In the genomic region with DNA sequence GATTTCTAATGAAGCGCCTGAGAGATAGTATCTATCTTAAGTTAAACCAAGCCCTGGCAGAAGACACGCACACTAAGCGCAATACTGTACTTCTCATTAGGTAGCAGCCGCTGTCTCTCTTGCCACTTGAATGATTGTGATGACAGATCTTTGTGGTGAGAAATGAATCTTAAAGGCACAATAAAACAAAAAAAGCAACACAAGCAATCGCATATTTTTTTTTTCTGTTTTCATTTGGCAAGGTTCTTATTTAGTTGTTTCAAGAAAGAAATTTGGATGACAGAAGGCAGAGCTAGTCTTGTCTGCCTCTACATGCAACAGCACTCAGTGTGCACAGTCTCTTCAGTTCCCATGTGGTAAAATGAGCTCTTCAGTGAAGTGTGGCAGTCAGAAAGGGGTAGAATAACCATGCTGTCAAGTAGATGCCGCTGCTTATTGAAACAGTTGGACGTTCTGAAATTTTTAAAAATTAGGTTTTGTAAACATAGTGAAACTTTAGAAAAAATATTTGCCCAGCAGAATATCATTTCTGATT, we compare ENCODE assay signal across 16 mouse cellular contexts.
"Had no signal": no experiment of that assay in that cellular context is flagged by ENCODE, and none has a peak within 500 bp of the region (broad histone marks: within the 10 kb centered on the region; RNA-seq: fewer than 3 reads in every experiment).

No protein-coding gene starts in this region.

- DNase-seq: kidney, postnatal 10 days; kidney, postnatal 36 days; left cerebral cortex, postnatal 4 days; liver, postnatal 0 days; lung, embryonic 14.5 days; thymus, adult 18-20 months; thymus, postnatal 36 days had no signal

- H3K4me3 ChIP-seq: limb, embryonic 12.5 days; limb, embryonic 15.5 days; megakaryocyte, embryonic 14.5 days; midbrain, embryonic 10.5 days; midbrain, embryonic 13.5 days had no signal

- H3K27me3 ChIP-seq: limb, embryonic 12.5 days; limb, embryonic 15.5 days; megakaryocyte, embryonic 14.5 days; midbrain, embryonic 13.5 days had no signal

- H3K4me1 ChIP-seq: limb, embryonic 12.5 days; limb, embryonic 15.5 days; megakaryocyte, embryonic 14.5 days; midbrain, embryonic 10.5 days; midbrain, embryonic 13.5 days had no signal

- H3K9me3 ChIP-seq: limb, embryonic 12.5 days; limb, embryonic 15.5 days; midbrain, embryonic 10.5 days; midbrain, embryonic 13.5 days had no signal

- H3K4me2 ChIP-seq: limb, embryonic 12.5 days; limb, embryonic 15.5 days; liver, embryonic 11.5 days; lung, embryonic 14.5 days; midbrain, embryonic 13.5 days had no signal

- H3K9ac ChIP-seq: limb, embryonic 12.5 days; limb, embryonic 15.5 days; liver, embryonic 14.5 days; liver, postnatal 0 days; lung, embryonic 14.5 days; midbrain, embryonic 13.5 days had no signal

- H3K36me3 ChIP-seq: limb, embryonic 12.5 days; limb, embryonic 15.5 days; midbrain, embryonic 10.5 days; midbrain, embryonic 13.5 days had no signal

- ATAC-seq: liver, postnatal 0 days; lung, postnatal 0 days; midbrain, embryonic 13.5 days; midbrain, embryonic 16.5 days had no signal

- H3K27ac ChIP-seq: limb, embryonic 12.5 days; limb, embryonic 15.5 days; liver, embryonic 14.5 days; midbrain, embryonic 10.5 days; midbrain, embryonic 13.5 days had no signal
